Mouse (Mus musculus) liver, embryonic 16.5 days (tissue): ENCODE data around the gene Prom1. TPM values are rescaled to one million over a fixed set of nuclear protein-coding genes. Genes with fewer than 3 reads are reported as not detected.

Experiments
- ATAC-seq: fragments of 200-750 bp; cut with Nextera tagmentation; 2 replicates; pipeline ENCODE4 v1.8.0; 2017; ENCODE audit warnings: low read depth, mild to moderate bottlenecking, moderate number of reproducible peaks, moderate library complexity
- H3K27ac ChIP-seq: fragments of 300-500 bp; sonication (generic); 2 replicates; pipeline ENCODE4 v1.5.1; 2014; ENCODE audit warnings: mild to moderate bottlenecking, low read length
- H3K27me3 ChIP-seq: fragments of 300-500 bp; sonication (generic); 2 replicates; pipeline ENCODE4 v1.6.1; 2014; ENCODE audit warnings: low read depth, low read length, mixed read lengths; ENCODE audit not compliant: control insufficient read depth, insufficient read depth
- H3K36me3 ChIP-seq: fragments of 300-500 bp; sonication (generic); 2 replicates; pipeline ENCODE4 v1.6.1; 2014; ENCODE audit warnings: mild to moderate bottlenecking; ENCODE audit not compliant: control insufficient read depth, insufficient read depth
- H3K4me1 ChIP-seq: fragments of 300-500 bp; sonication (generic); 2 replicates; pipeline ENCODE4 v1.6.1; 2014; ENCODE audit warnings: low read depth, low read length, mixed read lengths; ENCODE audit not compliant: control insufficient read depth
- H3K4me2 ChIP-seq: fragments of 300-500 bp; sonication (generic); 2 replicates; pipeline ENCODE4 v1.6.1; 2014; ENCODE audit warnings: low read depth, low read length, mixed read lengths
- H3K4me3 ChIP-seq: fragments of 300-500 bp; sonication (generic); 2 replicates; pipeline ENCODE4 v1.5.1; 2014; ENCODE audit warnings: low read depth, mild to moderate bottlenecking, low read length
- H3K9ac ChIP-seq: fragments of 300-500 bp; sonication (generic); 2 replicates; pipeline ENCODE4 v1.6.1; 2014; ENCODE audit warnings: low read depth, low read length
- H3K9me3 ChIP-seq: fragments of 300-500 bp; sonication (generic); replicated peaks from 2 replicates; pipeline ENCODE4 v1.6.1; 2016; ENCODE audit warnings: low read length; ENCODE audit not compliant: control insufficient read depth
- WGBS: fragments of 180-500 bp; shearing (Covaris S2); extraction: QIAGEN DNeasy Blood & Tissue Kit; methylation state at CpG from one replicate; pipeline ENCODE4 v1.1.7; 2014; ENCODE audit not compliant: insufficient replicate concordance; 5-methylcytosine and 5-hydroxymethylcytosine counted together
- polyA plus RNA-seq: library from polyadenylated mRNA; unstranded; fragments of >200 nt; fragmentation: Nextera tagmentation; extraction: Ambion mirVana; gene quantifications from 2 replicates; pipeline ENCODE4 v1.2.1, GENCODE M21; 2015

Prom1 gene
- polyA plus RNA-seq, 1 experiment from 2014 or later: 20.3 TPM

DNA sequence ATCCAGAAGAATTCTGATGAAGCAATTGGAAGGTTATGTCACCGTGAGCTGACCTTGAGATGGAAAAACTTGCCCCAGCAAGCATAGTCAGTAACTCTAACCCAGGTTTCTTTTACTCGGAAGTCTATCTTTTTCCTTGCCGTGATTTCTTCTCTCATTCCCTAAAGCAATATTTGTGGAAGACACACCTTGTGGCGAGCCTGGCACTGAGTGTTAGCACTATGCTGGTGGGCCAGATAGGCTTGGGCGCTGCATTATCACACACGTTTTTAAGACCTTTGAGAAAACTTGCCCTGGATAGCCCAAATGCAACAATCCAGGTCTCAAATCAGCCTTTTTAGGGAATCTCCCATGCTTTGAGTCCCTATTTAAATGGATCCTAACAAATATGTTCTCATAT is 127.7 kb downstream of the Prom1 start:
- H3K9me3 ChIP-seq: no peaks in the 10 kb centered on the region
- H3K36me3 ChIP-seq: no peaks in the 10 kb centered on the region
- H3K4me1 ChIP-seq: no peaks in the 10 kb centered on the region
- no peak overlapping the region for H3K4me2 ChIP-seq
- no peaks in the 10 kb centered on the region for H3K27me3 ChIP-seq
- 63% methylated on average over 6 of the region's 6 CpGs for WGBS
- no peak overlapping the region for H3K27ac ChIP-seq
- no peak for ATAC-seq
- no peak overlapping the region for H3K9ac ChIP-seq
- no peak overlapping the region for H3K4me3 ChIP-seq

DNA sequence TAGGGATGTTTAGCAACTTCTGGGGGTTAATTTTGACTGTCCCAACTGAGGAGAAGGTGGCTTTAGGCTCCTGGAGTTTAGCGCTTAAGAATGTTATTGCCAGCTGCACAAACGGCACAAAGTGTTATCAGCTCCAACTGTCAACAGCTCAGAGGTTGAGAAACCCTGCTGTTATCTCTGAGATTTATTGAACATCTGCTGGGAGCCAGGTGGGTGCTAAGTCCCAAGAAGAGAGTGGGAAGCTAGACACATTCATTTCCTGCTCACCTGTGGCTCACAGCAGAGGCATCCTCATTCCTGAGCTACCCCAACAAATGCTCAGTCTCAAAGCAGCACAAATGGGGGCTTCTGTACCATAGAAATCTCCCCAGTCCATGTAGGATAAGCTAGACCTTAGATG is 130.7 kb downstream of the Prom1 start:
- H3K27me3 ChIP-seq: no peaks in the 10 kb centered on the region
- no peak overlapping the region for H3K27ac ChIP-seq
- H3K4me1 ChIP-seq: no peaks in the 10 kb centered on the region
- 36% methylated on average over 2 of the region's 2 CpGs for WGBS
- no peak overlapping the region for H3K4me2 ChIP-seq
- no peak overlapping the region for H3K9ac ChIP-seq
- H3K4me3 ChIP-seq: no peak overlapping the region
- no peak for ATAC-seq
- H3K36me3 ChIP-seq: no peaks in the 10 kb centered on the region
- H3K9me3 ChIP-seq: no peaks in the 10 kb centered on the region

DNA sequence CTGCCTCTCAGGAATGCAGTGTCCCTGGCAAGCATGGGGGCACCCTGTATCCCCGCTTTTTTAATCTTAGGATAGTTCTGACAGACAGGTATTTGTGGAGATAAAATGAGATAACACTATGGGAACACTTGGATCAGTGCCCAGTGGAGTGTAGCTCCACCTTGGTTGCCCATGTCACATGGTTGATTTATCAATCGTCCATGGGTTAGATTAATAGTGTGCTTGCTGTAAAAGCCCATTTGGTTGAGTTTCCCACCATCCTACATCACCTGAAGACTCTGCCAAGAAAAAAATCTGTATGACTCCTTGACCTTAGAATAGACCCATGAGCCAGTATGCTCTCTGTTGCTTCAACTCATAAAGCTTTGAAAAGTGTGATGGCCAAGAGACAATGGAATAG is 131.3 kb downstream of the Prom1 start:
- no peak for ATAC-seq
- 40% methylated on average over 2 of the region's 2 CpGs for WGBS
- H3K27ac ChIP-seq: no peak overlapping the region

DNA sequence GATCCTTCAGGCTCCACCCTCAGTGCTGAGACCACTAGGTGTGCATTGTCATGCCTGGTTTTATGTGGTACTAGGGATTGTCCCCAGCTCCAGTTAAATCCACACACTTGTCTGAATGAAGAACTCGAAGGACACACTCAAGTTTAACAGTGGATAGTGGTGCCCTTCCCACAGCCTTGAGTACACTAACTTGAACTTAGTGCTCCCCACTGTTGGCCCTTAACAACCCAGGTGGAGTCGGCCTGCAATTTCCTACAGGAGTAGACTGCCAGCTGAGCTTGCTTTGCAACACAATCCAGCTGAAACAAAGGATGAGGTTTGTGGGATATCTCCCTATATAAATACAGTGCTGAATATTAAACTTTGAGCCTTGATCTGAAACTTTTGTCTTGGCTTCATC is 133.2 kb downstream of the Prom1 start:
- Histone ChIP-seq H3K27me3 (no peaks in the 10 kb centered on the region), H3K36me3 (no peaks in the 10 kb centered on the region), H3K4me1 (no peaks in the 10 kb centered on the region), H3K4me3 (no peak overlapping the region), H3K9ac (no peak overlapping the region), H3K4me2 (no peak overlapping the region), H3K27ac (no peak overlapping the region), H3K9me3 (no peaks in the 10 kb centered on the region)
- no peak for ATAC-seq
- WGBS: 47% methylated on average over 2 of the region's 2 CpGs

More for the DNA sequence above, 131.3 kb downstream of the Prom1 start:
- H3K27me3 ChIP-seq: no peaks in the 10 kb centered on the region
- no peak overlapping the region for H3K4me3 ChIP-seq
- no peaks in the 10 kb centered on the region for H3K9me3 ChIP-seq
- H3K36me3 ChIP-seq: no peaks in the 10 kb centered on the region
- H3K9ac ChIP-seq: no peak overlapping the region
- no peak overlapping the region for H3K4me2 ChIP-seq
- no peaks in the 10 kb centered on the region for H3K4me1 ChIP-seq

DNA sequence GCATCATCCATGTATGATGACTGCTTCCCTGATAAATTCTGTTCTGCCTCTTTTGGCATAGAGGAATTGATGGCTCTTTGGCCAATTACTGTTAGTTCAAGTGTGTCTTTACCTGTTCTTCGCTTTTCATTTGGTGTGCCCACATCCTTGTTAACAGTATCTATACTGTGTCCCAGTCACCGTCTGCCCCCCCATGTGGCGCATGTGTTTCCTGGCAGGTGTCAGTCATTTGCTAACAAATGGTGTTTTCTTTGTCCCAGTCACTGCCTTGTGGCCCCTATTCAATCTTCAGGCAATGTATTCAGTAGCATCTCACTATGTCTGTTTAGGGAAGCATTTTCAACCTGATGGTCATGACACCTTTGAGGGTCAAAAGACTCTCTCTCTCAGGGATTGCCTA is 140.8 kb downstream of the Prom1 start:
- Histone ChIP-seq H3K27ac (no peak overlapping the region), H3K36me3 (no peaks in the 10 kb centered on the region), H3K9me3 (no peaks in the 10 kb centered on the region), H3K4me2 (no peak overlapping the region), H3K9ac (no peak overlapping the region), H3K4me3 (no peak overlapping the region), H3K4me1 (no peaks in the 10 kb centered on the region), H3K27me3 (no peaks in the 10 kb centered on the region)
- WGBS: 77% methylated on average over 3 of the region's 3 CpGs
- no peak for ATAC-seq

DNA sequence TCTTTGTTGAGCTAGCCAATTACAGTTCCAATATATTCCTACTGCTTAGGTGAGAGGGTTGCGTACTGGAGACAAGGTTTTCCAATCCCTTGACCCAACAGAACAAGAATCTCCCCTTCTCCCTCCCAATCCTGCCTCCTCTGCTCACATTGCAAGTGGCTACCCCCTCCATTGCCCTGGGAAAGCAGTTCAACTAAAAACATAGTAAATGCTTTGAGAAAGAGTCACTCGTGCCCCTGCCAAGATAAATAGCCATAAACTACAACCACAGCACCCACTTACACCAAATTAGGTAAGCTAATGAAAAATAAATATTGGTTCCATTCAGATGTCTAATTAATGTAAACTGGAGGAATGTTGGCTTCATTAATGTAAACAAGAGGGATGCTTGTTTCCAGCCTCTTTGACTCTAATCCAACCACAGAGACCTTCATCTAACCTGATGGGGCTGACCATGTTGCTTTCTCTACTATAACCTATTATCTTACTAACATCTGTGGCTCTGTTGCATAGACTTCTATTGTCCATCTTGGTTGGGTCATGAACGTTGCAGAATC is 141.9 kb downstream of the Prom1 start:
- no peak overlapping the region for H3K9ac ChIP-seq
- H3K4me2 ChIP-seq: no peak overlapping the region
- no peaks in the 10 kb centered on the region for H3K36me3 ChIP-seq
- H3K27me3 ChIP-seq: no peaks in the 10 kb centered on the region
- no peak overlapping the region for H3K4me3 ChIP-seq
- H3K4me1 ChIP-seq: no peaks in the 10 kb centered on the region
- H3K27ac ChIP-seq: no peak overlapping the region
- WGBS: 54% methylated on average over 3 of the region's 3 CpGs
- H3K9me3 ChIP-seq: no peaks in the 10 kb centered on the region
- ATAC-seq: no peak

DNA sequence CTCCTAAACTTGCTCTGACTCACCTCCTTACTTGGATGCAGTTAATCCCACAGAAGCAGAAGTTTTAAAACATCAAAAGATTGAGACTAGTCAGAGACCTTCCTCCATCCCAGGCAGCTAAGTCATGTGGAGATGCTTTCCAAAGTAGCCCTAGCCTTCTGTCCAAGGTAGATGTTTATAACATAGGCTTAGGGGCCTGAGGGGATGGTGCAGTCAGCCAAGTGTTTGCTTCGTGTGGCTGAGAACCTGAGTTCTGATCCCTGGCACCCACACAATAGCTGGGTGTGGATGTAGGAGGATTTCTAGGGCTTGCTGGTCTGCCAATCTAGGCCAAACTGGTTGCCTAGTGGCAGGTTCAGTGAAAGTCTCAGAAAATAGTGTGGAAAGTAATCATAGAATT is 148.6 kb downstream of the Prom1 start:
- Histone ChIP-seq H3K4me3 (no peak overlapping the region), H3K4me2 (no peak overlapping the region), H3K9me3 (no peaks in the 10 kb centered on the region), H3K9ac (no peak overlapping the region), H3K36me3 (no peaks in the 10 kb centered on the region), H3K27ac (no peak overlapping the region), H3K4me1 (peaks cover 4% of the 10 kb centered on the region), H3K27me3 (0 out of 2 replicates have a peak, but pooled peaks cover 2% of the 10 kb centered on the region)
- WGBS: 65% methylated on average over 1 of the region's 1 CpGs
- no peak for ATAC-seq

DNA sequence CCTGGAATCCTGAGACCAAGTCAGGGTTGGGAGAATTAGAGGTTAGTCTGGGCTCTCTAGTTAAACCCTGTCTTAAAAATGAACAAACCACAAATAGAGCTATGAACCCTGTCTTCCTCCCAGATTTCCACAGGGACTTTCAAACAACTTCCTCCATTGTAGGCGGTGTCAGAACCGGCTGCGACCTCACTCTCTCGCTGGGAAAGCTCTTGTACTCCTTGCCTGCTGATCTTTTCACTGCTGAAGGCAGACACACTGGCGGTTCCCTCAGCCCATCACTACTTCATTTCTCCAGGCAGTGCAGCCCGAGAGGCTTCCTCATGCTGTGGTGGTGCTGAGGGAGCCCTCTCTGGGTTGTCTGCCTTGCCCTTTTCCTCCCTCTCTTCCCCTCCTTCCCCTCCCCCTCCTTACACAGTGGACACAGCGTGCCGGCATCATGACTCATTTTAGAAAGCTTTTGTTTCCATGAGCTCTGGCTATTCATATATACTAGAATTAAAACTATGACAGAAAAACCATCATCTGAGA is 153.0 kb downstream of the Prom1 start:
- Histone ChIP-seq H3K9me3 (no peaks in the 10 kb centered on the region), H3K27me3 (0 out of 2 replicates have a peak, but pooled peaks cover 2% of the 10 kb centered on the region), H3K4me3 (peak overlapping the region; percentile 42), H3K4me2 (peak overlapping the region; percentile 55), H3K36me3 (no peaks in the 10 kb centered on the region), H3K27ac (peak overlapping the region; percentile 55; the same call in 1 of the 2 replicates), H3K4me1 (peaks cover 9% of the 10 kb centered on the region), H3K9ac (peak overlapping the region; percentile 33; the same call in 1 of the 2 replicates)
- no peak for ATAC-seq
- 5% methylated on average over 8 of the region's 8 CpGs for WGBS

DNA sequence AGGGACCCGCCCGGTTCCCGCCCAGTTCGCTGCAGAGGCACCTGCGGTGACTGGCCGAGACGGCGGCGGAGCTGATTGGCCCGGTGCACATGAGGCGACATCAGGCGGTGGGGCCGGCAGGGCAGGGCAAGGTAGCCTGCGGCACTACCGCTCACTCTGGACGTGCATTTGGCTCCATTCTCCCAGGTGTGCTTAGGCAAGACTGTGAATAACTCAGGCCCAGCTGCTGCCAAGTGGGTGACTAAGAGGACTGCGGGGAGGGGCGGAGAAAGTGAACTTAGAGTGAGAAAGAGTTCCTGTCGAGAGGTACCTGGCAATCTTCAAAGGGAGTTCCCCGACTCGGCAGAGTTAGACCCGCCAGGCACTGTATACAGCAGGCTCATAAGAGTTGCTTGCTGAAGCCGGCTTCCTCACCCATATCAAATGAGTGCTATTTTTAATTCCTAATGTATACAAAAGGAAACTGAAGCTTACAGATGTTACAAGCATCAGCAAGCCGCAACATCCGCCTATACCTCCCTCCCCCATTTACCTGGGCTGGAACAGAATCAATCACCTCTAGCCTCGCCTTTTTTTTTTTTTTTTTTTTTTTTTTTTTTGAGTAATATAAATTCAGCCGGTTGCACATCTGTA is 153.6 kb downstream of the Prom1 start:
- under 1% methylated on average over 27 of the region's 27 CpGs for WGBS
- peak overlapping the region; percentile 55 for H3K27ac ChIP-seq
- peaks cover 9% of the 10 kb centered on the region for H3K4me1 ChIP-seq
- peak overlapping the region; percentile 55 for H3K4me2 ChIP-seq
- H3K9ac ChIP-seq: peak overlapping the region; percentile 28; the same call in 1 of the 2 replicates
- peak overlapping the region; percentile 42 for H3K4me3 ChIP-seq
- no peaks in the 10 kb centered on the region for H3K9me3 ChIP-seq
- peak; percentile 97 for ATAC-seq
- H3K27me3 ChIP-seq: 0 out of 2 replicates have a peak, but pooled peaks cover 2% of the 10 kb centered on the region
- H3K36me3 ChIP-seq: no peaks in the 10 kb centered on the region
